Mouse (Mus musculus): ENCODE results near the gene Hsdl2. TPM values are rescaled to one million over a fixed set of nuclear protein-coding genes. Genes with fewer than 3 reads are reported as not detected.

Gene Hsdl2
- 187 TPM for polyA plus RNA-seq (2014; fragmentation: Illumina TruSeq; extraction: RNeasy Lipid Tissue Mini Kit (QIAGEN cat#74804); ENCODE audit: low read depth, low replicate concordance)

GRCm38 (mm10) chr4:59581314-59582185 lies at the start of gene Hsdl2:
TSS of gene Hsdl2 (plus strand) at chr4:59581563.

GRCm38 (mm10) chr4:59549175-59549976 lies 32.0 kb upstream of the Hsdl2 start, which contains the start of gene Ptbp3:
TSS of gene Ptbp3 (minus strand) at chr4:59549364.

GRCm38 (mm10) chr4:59625998-59626910 lies 44.9 kb downstream of the Hsdl2 start, which contains the start of gene E130308A19Rik:
TSS of gene E130308A19Rik (plus strand) at chr4:59626211.

Other genes with a start within 250 kb of the Hsdl2 start
- gene Susd1, start 142.9 kb upstream of the Hsdl2 start, polyA plus RNA-seq (2014; fragmentation: Illumina TruSeq; extraction: RNeasy Lipid Tissue Mini Kit (QIAGEN cat#74804); ENCODE audit: low read depth, low replicate concordance): 13.7 TPM
- gene Ptbp3, start 32.2 kb upstream of the Hsdl2 start, polyA plus RNA-seq (2014; fragmentation: Illumina TruSeq; extraction: RNeasy Lipid Tissue Mini Kit (QIAGEN cat#74804); ENCODE audit: low read depth, low replicate concordance): 134 TPM
- 6.2 TPM for gene E130308A19Rik, start 44.6 kb downstream of the Hsdl2 start, polyA plus RNA-seq (2014; fragmentation: Illumina TruSeq; extraction: RNeasy Lipid Tissue Mini Kit (QIAGEN cat#74804); ENCODE audit: low read depth, low replicate concordance)
- gene Inip, start 220.0 kb downstream of the Hsdl2 start, polyA plus RNA-seq (2014; fragmentation: Illumina TruSeq; extraction: RNeasy Lipid Tissue Mini Kit (QIAGEN cat#74804); ENCODE audit: low read depth, low replicate concordance): 20.5 TPM
- 8.9 TPM for gene Snx30, start 224.3 kb downstream of the Hsdl2 start, polyA plus RNA-seq (2014; fragmentation: Illumina TruSeq; extraction: RNeasy Lipid Tissue Mini Kit (QIAGEN cat#74804); ENCODE audit: low read depth, low replicate concordance)